Mouse (Mus musculus) myocyte (in vitro differentiated cells): Measurements from ENCODE around the gene Htra3. TPM values are rescaled to one million over a fixed set of nuclear protein-coding genes. Genes with fewer than 3 reads are reported as not detected.

ENCODE experiments used
- H3K27me3 ChIP-seq: one replicate; pipeline ENCODE4 v1.6.1; 2011; ENCODE audit not compliant: control insufficient read depth, insufficient read depth, insufficient read length
- H3K36me3 ChIP-seq: one replicate; pipeline ENCODE4 v1.6.1; 2011; ENCODE audit not compliant: control insufficient read depth, insufficient read depth
- H3K4me2 ChIP-seq: one replicate; pipeline ENCODE4 v1.6.1; 2011; ENCODE audit warnings: low read depth, control low read depth
- H3K4me3 ChIP-seq: one replicate; pipeline ENCODE4 v1.5.1; 2011; ENCODE audit warnings: mild to moderate bottlenecking, control low read depth, moderate library complexity
- H3K79me2 ChIP-seq: one replicate; pipeline ENCODE4 v1.6.1; 2011; ENCODE audit not compliant: control insufficient read depth, insufficient read depth
- H3ac ChIP-seq: one replicate; pipeline ENCODE4 v1.6.1; 2011; ENCODE audit not compliant: control insufficient read depth, insufficient read length
- CEBPB ChIP-seq: IDR thresholded peaks from 2 replicates; pipeline ENCODE4 v1.6.1; 2011; ENCODE audit warnings: mild to moderate bottlenecking, moderate library complexity; ENCODE audit not compliant: poor library complexity, insufficient read depth, severe bottlenecking
- E2F4 ChIP-seq: IDR thresholded peaks from one replicate; pipeline ENCODE4 v1.6.1; 2011; ENCODE audit warnings: mild to moderate bottlenecking, control low read depth, moderate library complexity; ENCODE audit not compliant: insufficient read depth
- MAX ChIP-seq: IDR thresholded peaks from one replicate; pipeline ENCODE4 v1.6.1; 2011; ENCODE audit warnings: low read depth, mild to moderate bottlenecking, control low read depth
- MYOD1 ChIP-seq, 3 experiments: IDR thresholded peaks; one replicate each; pipeline ENCODE4 v1.6.1; 2011; ENCODE audit warnings: control low read depth in 2 of 3, low read depth in 2 of 3, mild to moderate bottlenecking in 2 of 3, moderate library complexity in 1 of 3; ENCODE audit not compliant: insufficient read length in 2 of 3, control insufficient read depth in 1 of 3
- MYOG ChIP-seq, 3 experiments: IDR thresholded peaks; one replicate each; pipeline ENCODE4 v1.6.1; 2011; ENCODE audit warnings: control low read depth in 2 of 3, low read depth in 2 of 3, mild to moderate bottlenecking in 2 of 3; ENCODE audit not compliant: insufficient read length in 2 of 3, control insufficient read depth in 1 of 3, insufficient read depth in 1 of 3
- POLR2A ChIP-seq: IDR thresholded peaks from one replicate; pipeline ENCODE4 v1.6.1; 2011; ENCODE audit warnings: low read depth, mild to moderate bottlenecking, control low read depth, moderate library complexity; ENCODE audit not compliant: insufficient read length
- POLR2AphosphoS2 ChIP-seq: IDR thresholded peaks from one replicate; pipeline ENCODE4 v1.6.1; 2011; ENCODE audit warnings: low read depth, control low read depth; ENCODE audit not compliant: insufficient read length
- REST ChIP-seq: IDR thresholded peaks from one replicate; pipeline ENCODE4 v1.6.1; 2011; ENCODE audit warnings: mild to moderate bottlenecking, control low read depth, moderate library complexity; ENCODE audit not compliant: insufficient read depth, insufficient read length
- SRF ChIP-seq: IDR thresholded peaks from one replicate; pipeline ENCODE4 v1.6.1; 2011; ENCODE audit warnings: low read depth; ENCODE audit not compliant: control insufficient read depth, insufficient read length
- TCF12 ChIP-seq: IDR thresholded peaks from one replicate; pipeline ENCODE4 v1.6.1; 2011; ENCODE audit warnings: mild to moderate bottlenecking, control low read depth; ENCODE audit not compliant: poor library complexity, insufficient read depth, severe bottlenecking
- TCF3 ChIP-seq: IDR thresholded peaks from one replicate; pipeline ENCODE4 v1.6.1; 2011; ENCODE audit warnings: low read depth, control low read depth; ENCODE audit not compliant: insufficient read length
- USF1 ChIP-seq: IDR thresholded peaks from one replicate; pipeline ENCODE4 v1.6.1; 2011; ENCODE audit warnings: low read depth, mild to moderate bottlenecking, control low read depth, moderate library complexity
- polyA plus RNA-seq: library from polyadenylated mRNA; unstranded; fragments of >200 nt; fragmentation: generic; extraction: Trizol; gene quantifications from one replicate; pipeline ENCODE4 v1.2.1, GENCODE M21; 2012; ENCODE audit warnings: missing spikeins

The Htra3 gene
- polyA plus RNA-seq, 1 experiment, result 5.9 TPM

DNA sequence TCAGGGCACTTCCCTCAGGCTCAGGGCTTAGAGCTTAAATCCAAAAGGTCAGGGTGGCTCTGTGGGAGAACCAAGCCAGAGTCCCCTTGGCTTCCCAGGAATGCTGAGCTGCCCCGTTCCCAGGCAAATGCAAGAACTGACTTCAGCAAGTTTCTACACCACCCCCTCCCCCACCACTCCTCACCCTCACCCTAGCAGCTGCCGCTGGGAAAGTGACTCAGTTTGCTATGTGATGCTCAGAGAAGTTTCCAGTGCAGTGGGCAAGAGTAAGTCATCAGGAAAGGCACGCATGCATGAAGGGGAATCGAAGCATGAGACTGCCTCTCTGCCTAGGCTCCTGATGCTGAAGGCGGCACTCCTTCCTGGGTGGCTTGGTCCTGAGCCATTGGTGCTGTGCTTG, 62.6 kb downstream of the Htra3 start:
- Histone ChIP-seq H3K79me2 (no peaks in the 10 kb centered on the region), H3ac (no peak overlapping the region), H3K36me3 (no peaks in the 10 kb centered on the region), H3K27me3 (no peaks in the 10 kb centered on the region), H3K4me2 (peak overlapping the region; percentile 43), H3K4me3 (no peak overlapping the region)
- no peak for TF ChIP-seq TCF3
- TF ChIP-seq USF1, result no peak
- peak in 2 of 3 experiments; percentile 79 to 86 for TF ChIP-seq MYOG (IDR thresholded peaks at IDR 0.05; ENCODE audit: control insufficient read depth in 1 of 3, insufficient read depth in 1 of 3, insufficient read length in 2 of 3, low read depth in 2 of 3)
- TF ChIP-seq POLR2AphosphoS2, result no peak
- TF ChIP-seq MAX, result no peak
- TF ChIP-seq POLR2A, result no peak
- TF ChIP-seq TCF12, result peak; percentile 70
- peak; percentile 76 to 95 (median 84) for TF ChIP-seq MYOD1 (IDR thresholded peaks at IDR 0.05; ENCODE audit: control insufficient read depth in 1 of 3, insufficient read length in 2 of 3, low read depth in 2 of 3)

GRCm38 (mm10) chr5:35612722-35613121, 66.9 kb downstream of the Htra3 start:
- H3K27me3 ChIP-seq, result no peaks in the 10 kb centered on the region
- no peaks in the 10 kb centered on the region for H3K36me3 ChIP-seq
- TF ChIP-seq CEBPB, result no peak
- TF ChIP-seq MYOG (IDR thresholded peaks at IDR 0.05; ENCODE audit: control insufficient read depth in 1 of 3, insufficient read depth in 1 of 3, insufficient read length in 2 of 3, low read depth in 2 of 3), result peak in 1 of 3 experiments; percentile 50
- no peak for TF ChIP-seq USF1
- peak in 2 of 3 experiments; percentile 67 to 75 for TF ChIP-seq MYOD1 (IDR thresholded peaks at IDR 0.05; ENCODE audit: control insufficient read depth in 1 of 3, insufficient read length in 2 of 3, low read depth in 2 of 3)
- H3ac ChIP-seq, result no peak overlapping the region
- H3K4me2 ChIP-seq, result no peak overlapping the region
- H3K4me3 ChIP-seq, result no peak overlapping the region
- H3K79me2 ChIP-seq, result no peaks in the 10 kb centered on the region

DNA sequence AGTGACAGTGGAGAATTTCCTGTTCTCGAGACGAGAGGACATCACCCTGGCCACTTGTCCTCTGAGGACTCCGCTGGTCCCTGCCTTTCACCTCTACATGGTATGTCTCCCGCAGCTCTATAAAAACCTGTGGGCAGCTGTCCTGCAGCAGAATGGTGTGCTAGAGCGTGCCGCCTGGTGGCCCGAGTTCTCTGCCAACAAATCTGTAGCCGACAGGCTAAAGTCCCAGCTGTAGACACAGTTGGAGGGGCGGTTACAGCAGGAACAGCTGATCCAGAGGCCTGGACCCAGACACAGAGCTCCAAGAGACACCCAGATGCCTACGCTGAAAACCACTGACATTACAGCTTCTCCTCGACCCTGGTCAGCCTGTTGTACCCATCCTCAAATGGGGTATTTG, 67.7 kb downstream of the Htra3 start:
- no peaks in the 10 kb centered on the region for H3K79me2 ChIP-seq
- H3K27me3 ChIP-seq, result no peaks in the 10 kb centered on the region
- no peak overlapping the region for H3ac ChIP-seq
- H3K36me3 ChIP-seq, result no peaks in the 10 kb centered on the region
- peak; percentile 58 for TF ChIP-seq TCF3
- TF ChIP-seq CEBPB, result no peak
- peak; percentile 76 to 95 (median 95) for TF ChIP-seq MYOG (IDR thresholded peaks at IDR 0.05; ENCODE audit: control insufficient read depth in 1 of 3, insufficient read depth in 1 of 3, insufficient read length in 2 of 3, low read depth in 2 of 3)
- TF ChIP-seq MYOD1 (IDR thresholded peaks at IDR 0.05; ENCODE audit: control insufficient read depth in 1 of 3, insufficient read length in 2 of 3, low read depth in 2 of 3), result peak; percentile 65 to 88 (median 79)
- peak; percentile 50 for TF ChIP-seq TCF12
- H3K4me3 ChIP-seq, result no peak overlapping the region
- H3K4me2 ChIP-seq, result no peak overlapping the region

DNA sequence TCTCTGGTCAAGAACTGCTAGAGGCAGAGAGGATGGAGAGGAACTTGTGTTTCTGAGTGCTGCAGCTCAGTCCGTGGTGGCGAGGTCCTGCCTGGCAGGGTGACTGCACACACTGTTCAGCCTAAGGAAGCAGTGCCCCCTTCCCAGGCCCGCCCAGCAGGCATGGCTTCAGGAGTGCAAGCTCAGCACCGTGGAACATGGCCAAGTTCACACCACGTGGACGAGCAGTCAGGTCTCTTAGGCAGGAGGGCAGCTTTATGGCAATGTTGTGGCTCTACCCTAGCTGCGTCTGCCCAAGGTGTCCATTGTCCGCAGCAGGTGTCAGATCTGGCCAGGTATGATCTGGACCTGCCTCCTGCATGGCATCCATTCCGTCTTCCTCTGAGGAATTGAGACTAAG, 68.4 kb downstream of the Htra3 start:
- Histone ChIP-seq H3K4me3 (no peak overlapping the region), H3K79me2 (no peaks in the 10 kb centered on the region), H3K36me3 (no peaks in the 10 kb centered on the region), H3K4me2 (no peak overlapping the region), H3ac (no peak overlapping the region), H3K27me3 (no peaks in the 10 kb centered on the region)
- TF ChIP-seq MYOD1 (IDR thresholded peaks at IDR 0.05; ENCODE audit: control insufficient read depth in 1 of 3, insufficient read length in 2 of 3, low read depth in 2 of 3), result no peak
- no peak for TF ChIP-seq E2F4
- TF ChIP-seq CEBPB, result no peak

GRCm38 (mm10) chr5:35610381-35610780, 69.2 kb downstream of the Htra3 start:
- Histone ChIP-seq H3K79me2 (no peaks in the 10 kb centered on the region), H3K4me2 (peak overlapping the region; percentile 62), H3K27me3 (no peaks in the 10 kb centered on the region), H3ac (no peak overlapping the region), H3K36me3 (no peaks in the 10 kb centered on the region), H3K4me3 (no peak overlapping the region)
- TF ChIP-seq MYOD1 (IDR thresholded peaks at IDR 0.05; ENCODE audit: control insufficient read depth in 1 of 3, insufficient read length in 2 of 3, low read depth in 2 of 3) (no peak), SRF (no peak), POLR2A (no peak), MYOG (IDR thresholded peaks at IDR 0.05; ENCODE audit: control insufficient read depth in 1 of 3, insufficient read depth in 1 of 3, insufficient read length in 2 of 3, low read depth in 2 of 3) (no peak), POLR2AphosphoS2 (no peak), E2F4 (no peak), MAX (no peak), USF1 (no peak), TCF3 (no peak), CEBPB (no peak), REST (no peak), TCF12 (no peak)

DNA sequence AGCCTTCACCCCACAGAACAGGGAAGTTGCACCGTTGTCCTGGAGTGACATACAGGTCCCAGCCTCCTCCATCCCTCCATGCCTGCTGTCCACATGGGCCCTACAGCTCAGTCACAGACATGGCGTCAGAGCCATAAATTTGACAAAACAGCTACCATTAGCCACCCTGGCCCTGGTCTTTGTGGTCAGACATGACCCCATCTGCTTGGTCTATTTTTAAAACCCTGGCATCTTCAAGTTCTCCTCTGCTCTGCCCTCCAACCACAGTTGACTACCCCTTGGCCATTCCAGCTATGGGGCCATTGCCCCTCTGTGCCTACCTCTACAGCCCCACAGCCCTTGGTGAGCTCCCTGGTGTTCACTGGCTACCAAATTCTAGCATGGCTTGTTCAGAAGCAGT, 69.6 kb downstream of the Htra3 start:
- no peak overlapping the region for H3K4me3 ChIP-seq
- TF ChIP-seq POLR2A, result no peak
- no peak for TF ChIP-seq POLR2AphosphoS2
- no peak for TF ChIP-seq USF1
- no peak for TF ChIP-seq SRF
- TF ChIP-seq MYOD1 (IDR thresholded peaks at IDR 0.05; ENCODE audit: control insufficient read depth in 1 of 3, insufficient read length in 2 of 3, low read depth in 2 of 3), result peak in 1 of 3 experiments; percentile 32
- TF ChIP-seq MYOG (IDR thresholded peaks at IDR 0.05; ENCODE audit: control insufficient read depth in 1 of 3, insufficient read depth in 1 of 3, insufficient read length in 2 of 3, low read depth in 2 of 3), result peak in 1 of 3 experiments; percentile 5
- H3ac ChIP-seq, result no peak overlapping the region
- no peaks in the 10 kb centered on the region for H3K27me3 ChIP-seq
- H3K36me3 ChIP-seq, result no peaks in the 10 kb centered on the region
- peak overlapping the region; percentile 62 for H3K4me2 ChIP-seq
- no peaks in the 10 kb centered on the region for H3K79me2 ChIP-seq
